ENCODE assay signal across 24 mouse cellular contexts in the genomic region with DNA sequence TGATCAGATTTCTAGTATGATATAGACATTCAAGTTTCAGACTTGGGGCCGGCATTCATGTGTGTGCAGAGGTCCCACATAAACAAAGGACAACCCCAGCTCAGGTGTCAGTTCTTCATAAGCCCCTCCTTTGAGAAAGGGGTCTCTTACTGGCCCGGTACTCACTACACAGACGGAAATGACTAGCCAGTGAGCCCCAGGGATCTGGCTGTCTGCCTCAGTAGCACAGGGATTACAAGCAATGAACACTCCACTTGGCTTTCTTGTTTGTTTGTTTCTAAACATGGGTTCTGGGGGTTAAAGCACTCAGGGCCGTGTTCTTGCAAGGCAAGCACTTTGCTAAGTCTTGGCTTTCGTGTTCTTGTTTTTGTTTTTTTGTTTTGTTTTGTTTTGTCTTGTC.
"Had no signal": no experiment of that assay in that cellular context is flagged by ENCODE, and none has a peak within 500 bp of the region (broad histone marks: within the 10 kb centered on the region; RNA-seq: fewer than 3 reads in every experiment).

No protein-coding gene starts in this region.

- DNase-seq: cerebellum, adult 2 months; cerebellum, adult 8-10 months; cerebellum, adult 9-10 months; cerebellum, adult 9-11 months; embryo, embryonic 11 days; forebrain, postnatal 0 days; gastrocnemius, adult 2 months; gastrocnemius, postnatal 10 days; gastrocnemius, postnatal 14 days; gastrocnemius, postnatal 25 days; gastrocnemius, postnatal 36 days; heart, adult 11 months; heart, adult 18-20 months; heart, adult 2 months had no signal

- H3K4me3 ChIP-seq: embryonic facial prominence, embryonic 10.5 days; embryonic facial prominence, embryonic 12.5 days; embryonic facial prominence, embryonic 13.5 days; embryonic facial prominence, embryonic 15.5 days; erythroblast, embryonic 14.5 days; forebrain, embryonic 10.5 days; forebrain, embryonic 12.5 days; forebrain, embryonic 13.5 days; forebrain, embryonic 15.5 days; gastrocnemius, adult 2 months; heart, adult 2 months; heart, embryonic 10.5 days had no signal

- H3K27ac ChIP-seq: embryonic facial prominence, embryonic 10.5 days; embryonic facial prominence, embryonic 12.5 days; embryonic facial prominence, embryonic 13.5 days; embryonic facial prominence, embryonic 15.5 days; forebrain, embryonic 10.5 days; forebrain, embryonic 12.5 days; forebrain, embryonic 13.5 days; forebrain, embryonic 15.5 days; gastrocnemius, adult 2 months; heart, adult 2 months; heart, embryonic 10.5 days had no signal
